Mouse (Mus musculus) spleen, adult 2 months (tissue): ENCODE results near the gene Ces1h. TPM values are rescaled to one million over a fixed set of nuclear protein-coding genes. Genes with fewer than 3 reads are reported as not detected.
"Not testable (repeated sequence)": the region's sequence is repeated elsewhere in the genome, so short reads cannot be mapped to it uniquely, and the experiment has no call there.

Source experiments
- DNase-seq, 2 experiments: peaks; one replicate each; pipeline versions ENCODE4 v3.0.0 to v3.0.0-alpha.2; 2012 to 2021; ENCODE audit warnings: low spot score in 2 of 2, low read depth in 1 of 2
- H3K27ac ChIP-seq: fragments of 200-500 bp; 2 replicates; pipeline ENCODE4 v1.5.1; 2012; ENCODE audit warnings: low read length, inconsistent platforms; ENCODE audit not compliant: insufficient read depth
- H3K27me3 ChIP-seq: fragments of 200-500 bp; 2 replicates; pipeline ENCODE4 v1.6.1; 2012; ENCODE audit warnings: mild to moderate bottlenecking, moderate library complexity, low read length, inconsistent platforms; ENCODE audit not compliant: control insufficient read depth, insufficient read depth
- H3K36me3 ChIP-seq: fragments of 200-500 bp; 2 replicates; pipeline ENCODE4 v1.6.1; 2012; ENCODE audit warnings: mild to moderate bottlenecking, low read length, inconsistent platforms; ENCODE audit not compliant: control insufficient read depth, insufficient read depth
- H3K4me1 ChIP-seq: fragments of 200-500 bp; 2 replicates; pipeline ENCODE4 v1.6.1; 2011; ENCODE audit warnings: inconsistent platforms; ENCODE audit not compliant: control insufficient read depth, insufficient read depth, insufficient read length
- H3K4me3 ChIP-seq: fragments of 200-500 bp; 2 replicates; pipeline ENCODE4 v1.5.1; 2011; ENCODE audit warnings: mild to moderate bottlenecking, inconsistent platforms; ENCODE audit not compliant: insufficient read depth, insufficient read length; ENCODE audit errors: extremely low read depth
- CTCF ChIP-seq: fragments of 200-500 bp; IDR thresholded peaks from 2 replicates; pipeline ENCODE4 v1.5.1; 2011; ENCODE audit warnings: mild to moderate bottlenecking, inconsistent platforms; ENCODE audit not compliant: insufficient read depth, insufficient read length, insufficient replicate concordance; ENCODE audit errors: extremely low read depth
- POLR2A ChIP-seq: fragments of 200-500 bp; IDR thresholded peaks from 2 replicates; pipeline ENCODE4 v1.6.1; 2011; ENCODE audit warnings: low read depth, low read length, inconsistent platforms
- WGBS: fragments of 180-500 bp; shearing (Covaris S2); methylation state at CpG from one replicate; pipeline ENCODE4 v1.1.7; 2018; 5-methylcytosine and 5-hydroxymethylcytosine counted together
- polyA plus RNA-seq: library from polyadenylated mRNA; depleted of rRNA; stranded (reverse); fragments of >200 nt; gene quantifications from 2 replicates; pipeline ENCODE4 v1.2.3, GENCODE M21; 2012; rRNA removed

Gene Ces1h
- not detected in 2 replicates for polyA plus RNA-seq

- WGBS = 87% methylated on average over 4 of the region's 4 CpGs
- no peak within 1 kb of the TSS for H3K4me3 ChIP-seq
- DNase-seq = no peak
- H3K27ac ChIP-seq = no peak within 1 kb of the TSS
- no peaks in the 10 kb centered on the region for H3K36me3 ChIP-seq
- no peaks in the 10 kb centered on the region for H3K27me3 ChIP-seq
- TF ChIP-seq CTCF (no peak), POLR2A (no peak)
- no peaks in the 10 kb centered on the region for H3K4me1 ChIP-seq
These were observed at the start of gene Ces1h for GRCm38 (mm10) chr8:93379625-93380024. Gene Ces1h (minus strand): TSS chr8:93379725.

GRCm38 (mm10) chr8:93427195-93427594 is 47.7 kb upstream of the Ces1h start:
- TF ChIP-seq CTCF = no peak
- H3K4me3 ChIP-seq = no peak overlapping the region
- no peaks in the 10 kb centered on the region for H3K4me1 ChIP-seq
- no peaks in the 10 kb centered on the region for H3K27me3 ChIP-seq
- 88% methylated on average over 16 of the region's 16 CpGs for WGBS
- no peak overlapping the region for H3K27ac ChIP-seq
- DNase-seq = no peak
- H3K36me3 ChIP-seq = no peaks in the 10 kb centered on the region

- TF ChIP-seq CTCF (no peak), POLR2A (no peak)
- WGBS = 71% methylated on average over 4 of the region's 4 CpGs
- no peaks in the 10 kb centered on the region for H3K36me3 ChIP-seq
These were observed 35.9 kb upstream of the Ces1h start for GRCm38 (mm10) chr8:93415387-93415786.

GRCm38 (mm10) chr8:93408830-93409229 is 29.3 kb upstream of the Ces1h start:
- H3K27me3 ChIP-seq = no peaks in the 10 kb centered on the region
- WGBS = 91% methylated on average over 2 of the region's 2 CpGs
- H3K36me3 ChIP-seq = no peaks in the 10 kb centered on the region
- H3K4me1 ChIP-seq = no peaks in the 10 kb centered on the region
- no peak overlapping the region for H3K4me3 ChIP-seq
- no peak for DNase-seq
- H3K27ac ChIP-seq = no peak overlapping the region
- no peak for TF ChIP-seq CTCF
- no peak for TF ChIP-seq POLR2A

More at GRCm38 (mm10) chr8:93415387-93415786, 35.9 kb upstream of the Ces1h start:
- H3K27ac ChIP-seq = no peak overlapping the region
- no peak for DNase-seq
- no peaks in the 10 kb centered on the region for H3K27me3 ChIP-seq
- no peak overlapping the region for H3K4me3 ChIP-seq
- H3K4me1 ChIP-seq = no peaks in the 10 kb centered on the region

GRCm38 (mm10) chr8:93399698-93400097 is 20.2 kb upstream of the Ces1h start:
- Histone ChIP-seq H3K36me3 (no peaks in the 10 kb centered on the region), H3K27ac (no peak overlapping the region), H3K4me1 (no peaks in the 10 kb centered on the region), H3K27me3 (no peaks in the 10 kb centered on the region), H3K4me3 (no peak overlapping the region)
- DNase-seq = no peak
- 69% methylated on average over 2 of the region's 2 CpGs for WGBS
- no peak for TF ChIP-seq POLR2A
- no peak for TF ChIP-seq CTCF

- H3K27ac ChIP-seq = no peak overlapping the region
- no peaks in the 10 kb centered on the region for H3K4me1 ChIP-seq
- H3K27me3 ChIP-seq = no peaks in the 10 kb centered on the region
- H3K4me3 ChIP-seq = no peak overlapping the region
- TF ChIP-seq POLR2A = no peak
- DNase-seq = no peak
- WGBS = 38% methylated on average over 1 of the region's 1 CpGs
- H3K36me3 ChIP-seq = no peaks in the 10 kb centered on the region
These were observed 18.5 kb upstream of the Ces1h start for GRCm38 (mm10) chr8:93398044-93398443.

- not testable (repeated sequence) for H3K27ac ChIP-seq, H3K4me3 ChIP-seq, DNase-seq, H3K4me1 ChIP-seq, H3K36me3 ChIP-seq, H3K27me3 ChIP-seq
- WGBS = 84% methylated on average over 8 of the region's 8 CpGs
These were observed 14.6 kb upstream of the Ces1h start for GRCm38 (mm10) chr8:93394079-93394619.
